Mouse (Mus musculus) forebrain, embryonic 16.5 days (tissue): Measurements from ENCODE around the gene Vegfd. TPM values are rescaled to one million over a fixed set of nuclear protein-coding genes. Genes with fewer than 3 reads are reported as not detected.
A peak's percentile ranks its signal among the peaks of the same experiment; 100 is the strongest.

ENCODE experiments used
- ATAC-seq: fragments of 200-750 bp; cut with Nextera tagmentation; 2 replicates; pipeline ENCODE4 v1.8.0; 2017; ENCODE audit warnings: mild to moderate bottlenecking, moderate library complexity
- H3K27ac ChIP-seq: fragments of 300-500 bp; sonication (generic); 2 replicates; pipeline ENCODE4 v1.5.1; 2014; ENCODE audit warnings: low read length, control low read depth
- H3K27me3 ChIP-seq: fragments of 300-500 bp; sonication (generic); replicated peaks from 2 replicates; pipeline ENCODE4 v1.6.1; 2014; ENCODE audit warnings: low read length; ENCODE audit not compliant: control insufficient read depth, insufficient read depth
- H3K36me3 ChIP-seq: fragments of 300-500 bp; sonication (generic); 2 replicates; pipeline ENCODE4 v1.6.1; 2014; ENCODE audit not compliant: control insufficient read depth, insufficient read depth
- H3K4me1 ChIP-seq: fragments of 300-500 bp; sonication (generic); replicated peaks from 2 replicates; pipeline ENCODE4 v1.6.1; 2014; ENCODE audit warnings: low read length; ENCODE audit not compliant: control insufficient read depth, insufficient read depth
- H3K4me2 ChIP-seq: fragments of 300-500 bp; sonication (generic); 2 replicates; pipeline ENCODE4 v1.6.1; 2014; ENCODE audit warnings: mild to moderate bottlenecking, low read length, control low read depth
- H3K4me3 ChIP-seq: fragments of 300-500 bp; sonication (generic); replicated peaks from 2 replicates; pipeline ENCODE4 v1.5.1; 2014; ENCODE audit warnings: mild to moderate bottlenecking, low read length, control low read depth
- H3K9ac ChIP-seq: fragments of 300-500 bp; sonication (generic); replicated peaks from 2 replicates; pipeline ENCODE4 v1.6.1; 2014; ENCODE audit warnings: low read depth, low read length, control low read depth
- H3K9me3 ChIP-seq: fragments of 300-500 bp; sonication (generic); 2 replicates; pipeline ENCODE4 v1.6.1; 2016; ENCODE audit warnings: low read length; ENCODE audit not compliant: control insufficient read depth
- WGBS: fragments of 180-500 bp; shearing (Covaris S2); extraction: QIAGEN DNeasy Blood & Tissue Kit; methylation state at CpG from one replicate; pipeline ENCODE4 v1.1.7; 2014; 5-methylcytosine and 5-hydroxymethylcytosine counted together
- polyA plus RNA-seq: library from polyadenylated mRNA; unstranded; fragments of >200 nt; fragmentation: Nextera tagmentation; extraction: Ambion mirVana; gene quantifications from 2 replicates; pipeline ENCODE4 v1.2.1, GENCODE M21; 2015

Gene Vegfd
- polyA plus RNA-seq: 0.60 and 1.2 TPM in 2 replicates

GRCm38 (mm10) chrX:164373081-164373480 lies at the start of gene Vegfd:
TSS of gene Vegfd (plus strand) at chrX:164373378.
- H3K4me2 ChIP-seq: no peak within 1 kb of the TSS
- H3K4me1 ChIP-seq: no peaks in the 10 kb centered on the region
- no peak within 1 kb of the TSS for H3K27ac ChIP-seq
- H3K36me3 ChIP-seq: no peaks in the 10 kb centered on the region
- H3K9me3 ChIP-seq: no peaks in the 10 kb centered on the region
- no peak within 1 kb of the TSS for H3K9ac ChIP-seq
- WGBS: 41% methylated on average over 3 of the region's 3 CpGs
- ATAC-seq: peak; percentile 72
- no peak within 1 kb of the TSS for H3K4me3 ChIP-seq
- no peaks in the 10 kb centered on the region for H3K27me3 ChIP-seq

- Histone ChIP-seq H3K27me3 (no peaks in the 10 kb centered on the region), H3K4me3 (no peak overlapping the region), H3K9ac (no peak overlapping the region), H3K4me2 (no peak overlapping the region), H3K9me3 (no peaks in the 10 kb centered on the region), H3K27ac (no peak overlapping the region; the same call in 1 of the 2 replicates), H3K4me1 (no peaks in the 10 kb centered on the region), H3K36me3 (no peaks in the 10 kb centered on the region)
- ATAC-seq: peak; percentile 36
- 45% methylated on average over 4 of the region's 4 CpGs for WGBS
Measured at GRCm38 (mm10) chrX:164323391-164323913, 49.7 kb upstream of the Vegfd start.

- H3K36me3 ChIP-seq: no peaks in the 10 kb centered on the region
- H3K4me2 ChIP-seq: no peak overlapping the region
- no peak overlapping the region for H3K27ac ChIP-seq
- ATAC-seq: no peak
- H3K9me3 ChIP-seq: no peaks in the 10 kb centered on the region
- 86% methylated on average over 2 of the region's 2 CpGs for WGBS
- H3K27me3 ChIP-seq: no peaks in the 10 kb centered on the region
- H3K4me1 ChIP-seq: no peaks in the 10 kb centered on the region
- H3K9ac ChIP-seq: no peak overlapping the region
- no peak overlapping the region for H3K4me3 ChIP-seq
Measured at GRCm38 (mm10) chrX:164330351-164330750, 42.8 kb upstream of the Vegfd start.

- WGBS: 84% methylated on average over 3 of the region's 3 CpGs
- H3K9ac ChIP-seq: no peak overlapping the region
- H3K9me3 ChIP-seq: no peaks in the 10 kb centered on the region
- no peaks in the 10 kb centered on the region for H3K36me3 ChIP-seq
- no peak overlapping the region for H3K27ac ChIP-seq
- H3K4me2 ChIP-seq: no peak overlapping the region
- no peak overlapping the region for H3K4me3 ChIP-seq
- H3K4me1 ChIP-seq: no peaks in the 10 kb centered on the region
- no peaks in the 10 kb centered on the region for H3K27me3 ChIP-seq
- no peak for ATAC-seq
Measured at GRCm38 (mm10) chrX:164330766-164331165, 42.4 kb upstream of the Vegfd start.

GRCm38 (mm10) chrX:164338591-164338990 lies 34.6 kb upstream of the Vegfd start:
- H3K9ac ChIP-seq: no peak overlapping the region
- no peak overlapping the region for H3K4me2 ChIP-seq
- H3K27me3 ChIP-seq: no peaks in the 10 kb centered on the region
- H3K4me1 ChIP-seq: no peaks in the 10 kb centered on the region
- no peak overlapping the region for H3K4me3 ChIP-seq
- 92% methylated on average over 4 of the region's 4 CpGs for WGBS
- no peaks in the 10 kb centered on the region for H3K36me3 ChIP-seq
- no peak for ATAC-seq
- no peaks in the 10 kb centered on the region for H3K9me3 ChIP-seq
- no peak overlapping the region for H3K27ac ChIP-seq

GRCm38 (mm10) chrX:164345359-164345938 lies 27.7 kb upstream of the Vegfd start:
- no peaks in the 10 kb centered on the region for H3K9me3 ChIP-seq
- no peaks in the 10 kb centered on the region for H3K4me1 ChIP-seq
- no peak overlapping the region for H3K27ac ChIP-seq
- no peaks in the 10 kb centered on the region for H3K36me3 ChIP-seq
- H3K4me2 ChIP-seq: no peak overlapping the region
- no peak overlapping the region for H3K4me3 ChIP-seq
- WGBS: 94% methylated on average over 4 of the region's 4 CpGs
- ATAC-seq: no peak
- no peak overlapping the region for H3K9ac ChIP-seq
- H3K27me3 ChIP-seq: no peaks in the 10 kb centered on the region

GRCm38 (mm10) chrX:164348937-164349336 lies 24.2 kb upstream of the Vegfd start:
- Histone ChIP-seq H3K9me3 (no peaks in the 10 kb centered on the region), H3K27ac (no peak overlapping the region), H3K4me1 (no peaks in the 10 kb centered on the region), H3K9ac (no peak overlapping the region), H3K4me2 (no peak overlapping the region), H3K27me3 (no peaks in the 10 kb centered on the region), H3K4me3 (no peak overlapping the region), H3K36me3 (no peaks in the 10 kb centered on the region)
- 85% methylated on average over 3 of the region's 3 CpGs for WGBS
- ATAC-seq: no peak

- Histone ChIP-seq H3K9me3 (no peaks in the 10 kb centered on the region), H3K36me3 (no peaks in the 10 kb centered on the region), H3K27me3 (no peaks in the 10 kb centered on the region), H3K4me3 (no peak overlapping the region), H3K4me2 (no peak overlapping the region), H3K27ac (no peak overlapping the region), H3K9ac (no peak overlapping the region), H3K4me1 (no peaks in the 10 kb centered on the region)
- no peak for ATAC-seq
- 86% methylated on average over 4 of the region's 4 CpGs for WGBS
Measured at GRCm38 (mm10) chrX:164365153-164365865, 7.9 kb upstream of the Vegfd start.

- 78% methylated on average over 3 of the region's 3 CpGs for WGBS
- ATAC-seq: no peak
Measured at GRCm38 (mm10) chrX:164370576-164370975, 2.6 kb upstream of the Vegfd start.

More at GRCm38 (mm10) chrX:164370576-164370975, 2.6 kb upstream of the Vegfd start:
- H3K9me3 ChIP-seq: no peaks in the 10 kb centered on the region
- no peak overlapping the region for H3K27ac ChIP-seq
- no peak overlapping the region for H3K4me2 ChIP-seq
- H3K9ac ChIP-seq: no peak overlapping the region
- H3K4me3 ChIP-seq: no peak overlapping the region
- no peaks in the 10 kb centered on the region for H3K4me1 ChIP-seq
- H3K36me3 ChIP-seq: no peaks in the 10 kb centered on the region
- H3K27me3 ChIP-seq: no peaks in the 10 kb centered on the region
